Mouse (Mus musculus): ENCODE measurements around the gene H2-Q7. TPM values are rescaled to one million over a fixed set of nuclear protein-coding genes. Genes with fewer than 3 reads are reported as not detected.

The H2-Q7 gene
- polyA plus RNA-seq (2012; rRNA removed) = 12.4 and 12.6 TPM in 2 replicates

DNA sequence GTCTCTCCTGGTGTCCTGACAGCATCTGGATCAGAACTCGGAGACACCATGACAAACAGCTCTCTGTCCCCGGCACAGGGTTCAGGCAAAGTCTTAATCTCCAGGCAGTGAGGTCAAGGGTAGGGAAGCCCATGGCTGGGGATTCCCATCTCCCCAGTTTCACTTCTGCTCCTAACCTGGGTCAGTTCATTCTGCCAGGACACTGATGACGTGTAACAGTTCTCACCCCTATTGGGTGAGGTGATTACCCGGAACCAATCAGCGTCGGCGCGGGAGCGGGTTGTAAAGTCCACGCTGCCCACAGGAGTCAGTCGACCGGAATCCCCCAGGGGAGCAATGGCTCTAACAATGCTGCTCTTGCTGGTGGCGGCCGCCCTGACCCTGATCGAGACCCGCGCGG is at the start of gene H2-Q7:
Gene H2-Q7, plus strand, starts transcription at position 271 of the 400 bp plus-strand sequence.

DNA sequence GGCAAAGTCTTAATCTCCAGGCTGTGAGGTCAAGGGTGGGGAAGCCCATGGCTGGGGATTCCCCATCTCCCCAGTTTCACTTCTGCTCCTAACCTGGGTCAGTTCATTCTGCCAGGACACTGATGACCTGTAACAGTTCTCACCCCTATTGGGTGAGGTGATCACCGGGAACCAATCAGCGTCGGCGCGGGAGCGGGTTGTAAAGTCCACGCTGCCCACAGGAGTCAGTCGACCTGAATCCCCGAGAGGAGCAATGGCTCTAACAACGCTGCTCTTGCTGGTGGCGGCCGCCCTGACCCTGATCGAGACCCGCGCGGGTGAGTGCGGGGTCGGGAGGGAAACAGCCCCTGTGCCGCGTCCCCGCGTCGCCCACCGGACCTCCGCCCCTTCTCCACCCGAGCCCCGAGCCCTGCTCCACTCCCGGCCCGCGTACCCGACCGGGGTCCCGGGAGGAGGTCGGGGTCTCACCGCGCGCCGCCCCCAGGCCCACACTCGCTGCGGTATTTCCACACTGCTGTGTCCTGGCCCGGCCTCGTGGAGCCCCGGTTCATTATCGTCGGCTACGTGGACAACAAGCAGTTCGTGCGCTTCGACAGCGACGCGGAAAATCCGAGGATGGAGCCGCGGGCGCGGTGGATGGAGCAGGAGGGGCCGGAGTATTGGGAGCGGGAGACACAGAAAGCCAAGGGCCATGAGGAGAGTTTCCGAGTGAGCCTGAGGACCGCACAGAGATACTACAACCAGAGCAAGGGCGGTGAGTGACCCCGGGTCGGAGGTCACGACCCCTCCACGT is 14.1 kb upstream of the H2-Q7 start, which contains the start of gene H2-Q6:
Gene H2-Q6, plus strand, starts transcription at position 227 of the 793 bp plus-strand sequence.

DNA sequence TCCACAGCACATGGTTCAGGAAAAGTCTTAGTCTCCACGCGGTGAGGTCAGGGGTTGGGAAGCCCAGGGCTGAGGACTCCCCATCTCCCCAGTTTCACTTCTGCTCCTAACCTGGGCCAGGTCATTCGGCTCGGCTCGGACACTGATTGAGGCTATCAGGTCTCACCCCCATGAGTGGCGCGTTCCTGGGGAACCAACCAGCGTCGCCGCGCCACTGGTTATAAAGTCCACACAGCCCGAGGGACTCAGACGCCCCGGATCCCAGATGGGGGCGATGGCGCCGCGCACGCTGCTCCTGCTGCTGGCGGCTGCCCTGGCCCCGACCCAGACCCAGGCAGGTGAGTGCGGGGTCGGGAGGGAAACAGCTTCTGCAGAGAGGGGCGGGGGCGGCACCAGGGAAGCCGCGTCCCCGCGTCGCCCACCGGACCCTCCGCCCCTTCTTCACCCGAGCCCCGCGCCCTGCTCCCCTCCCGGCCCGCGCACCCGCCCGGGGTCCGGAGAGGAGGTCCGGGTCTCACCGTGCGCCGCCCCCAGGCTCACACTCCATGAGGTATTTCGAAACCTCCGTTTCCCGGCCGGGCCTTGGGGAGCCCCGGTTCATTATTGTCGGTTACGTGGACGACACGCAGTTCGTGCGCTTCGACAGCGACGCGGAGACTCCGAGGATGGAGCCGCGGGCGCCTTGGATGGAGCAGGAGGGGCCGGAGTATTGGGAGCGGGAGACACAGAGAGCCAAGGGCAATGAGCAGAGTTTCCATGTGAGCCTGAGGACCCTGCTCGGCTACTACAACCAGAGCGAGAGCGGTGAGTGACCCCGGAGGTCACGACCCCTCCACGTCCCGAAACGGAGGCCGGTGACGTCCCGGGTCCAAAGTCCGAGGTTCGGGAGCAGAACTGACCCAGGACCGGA is 31.1 kb downstream of the H2-Q7 start, which contains the start of gene H2-Q10:
Gene H2-Q10, plus strand, starts transcription at position 248 of the 910 bp plus-strand sequence.

Other genes with a start within 250 kb of the H2-Q7 start
- gene Ltb, start 244.7 kb upstream of the H2-Q7 start, polyA plus RNA-seq (2012; rRNA removed) = 1.5 and 5.7 TPM in 2 replicates
- 0.24 and 0.42 TPM in 2 replicates for gene Tnf, start 237.1 kb upstream of the H2-Q7 start, polyA plus RNA-seq (2012; rRNA removed)
- gene Lta, start 233.8 kb upstream of the H2-Q7 start, polyA plus RNA-seq (2012; rRNA removed) = 0.10 and 0.36 TPM in 2 replicates
- gene Gm16181, start 218.3 kb upstream of the H2-Q7 start, polyA plus RNA-seq (2012; rRNA removed) = 0.42 TPM in 1 of 2 replicates, not detected in the other
- 1.3 and 1.7 TPM in 2 replicates for gene Atp6v1g2, start 205.5 kb upstream of the H2-Q7 start, polyA plus RNA-seq (2012; rRNA removed)
- gene Nfkbil1, start 203.4 kb upstream of the H2-Q7 start, polyA plus RNA-seq (2012; rRNA removed) = 15.7 and 37.5 TPM in 2 replicates
- 74.9 and 91.6 TPM in 2 replicates for gene Ddx39b, start 197.4 kb upstream of the H2-Q7 start, polyA plus RNA-seq (2012; rRNA removed)
- 243 and 319 TPM in 2 replicates for gene H2-D1, start 176.4 kb upstream of the H2-Q7 start, polyA plus RNA-seq (2012; rRNA removed)
- gene H2-Q1, start 118.8 kb upstream of the H2-Q7 start, polyA plus RNA-seq (2012; rRNA removed) = 0.04 TPM in 1 of 2 replicates, not detected in the other
- 0.18 and 0.54 TPM in 2 replicates for gene H2-Q2, start 96.9 kb upstream of the H2-Q7 start, polyA plus RNA-seq (2012; rRNA removed)
- gene H2-Q4, start 59.5 kb upstream of the H2-Q7 start, polyA plus RNA-seq (2012; rRNA removed) = 29.8 and 31.3 TPM in 2 replicates
- 5.2 and 5.8 TPM in 2 replicates for gene H2-Q6, start 14.3 kb upstream of the H2-Q7 start, polyA plus RNA-seq (2012; rRNA removed)
- gene H2-Q10, start 30.9 kb downstream of the H2-Q7 start, polyA plus RNA-seq (2012; rRNA removed) = 1.8 and 5.2 TPM in 2 replicates
- gene Pou5f1, start 66.9 kb downstream of the H2-Q7 start, polyA plus RNA-seq (2012; rRNA removed) = 0.09 TPM in 1 of 2 replicates, not detected in the other
- 9.1 and 9.6 TPM in 2 replicates for gene Tcf19, start 77.7 kb downstream of the H2-Q7 start, polyA plus RNA-seq (2012; rRNA removed)
- 2.4 and 2.7 TPM in 2 replicates for gene Cchcr1, start 77.9 kb downstream of the H2-Q7 start, polyA plus RNA-seq (2012; rRNA removed)
- 8.3 and 21.8 TPM in 2 replicates for gene Psors1c2, start 94.0 kb downstream of the H2-Q7 start, polyA plus RNA-seq (2012; rRNA removed)
- 28.3 and 67.5 TPM in 2 replicates for gene Cdsn, start 113.0 kb downstream of the H2-Q7 start, polyA plus RNA-seq (2012; rRNA removed)
- 3.6 and 3.7 TPM in 2 replicates for gene 2300002M23Rik, start 128.3 kb downstream of the H2-Q7 start, polyA plus RNA-seq (2012; rRNA removed)
- 5.6 and 7.7 TPM in 2 replicates for gene Sfta2, start 162.4 kb downstream of the H2-Q7 start, polyA plus RNA-seq (2012; rRNA removed)
- 0.09 and 0.10 TPM in 2 replicates for gene Gm9573, start 187.5 kb downstream of the H2-Q7 start, polyA plus RNA-seq (2012; rRNA removed)
- 579 and 593 TPM in 2 replicates for gene Mucl3, start 204.5 kb downstream of the H2-Q7 start, polyA plus RNA-seq (2012; rRNA removed)
- gene Vars2, start 228.4 kb downstream of the H2-Q7 start, polyA plus RNA-seq (2012; rRNA removed) = 68.1 and 72.0 TPM in 2 replicates
- 10.7 and 12.3 TPM in 2 replicates for gene Gtf2h4, start 234.6 kb downstream of the H2-Q7 start, polyA plus RNA-seq (2012; rRNA removed)